Mouse (Mus musculus) heart, adult 9 months (tissue): Measurements from ENCODE around the gene Unc93a2.
"Not testable (repeated sequence)": the region's sequence is repeated elsewhere in the genome, so short reads cannot be mapped to it uniquely, and the experiment has no call there.

Source experiments
- DNase-seq, 2 experiments: peaks; one replicate each; pipeline ENCODE4 v3.0.0; 2022; ENCODE audit warnings: low spot score in 2 of 2

Gene Unc93a2

DNA sequence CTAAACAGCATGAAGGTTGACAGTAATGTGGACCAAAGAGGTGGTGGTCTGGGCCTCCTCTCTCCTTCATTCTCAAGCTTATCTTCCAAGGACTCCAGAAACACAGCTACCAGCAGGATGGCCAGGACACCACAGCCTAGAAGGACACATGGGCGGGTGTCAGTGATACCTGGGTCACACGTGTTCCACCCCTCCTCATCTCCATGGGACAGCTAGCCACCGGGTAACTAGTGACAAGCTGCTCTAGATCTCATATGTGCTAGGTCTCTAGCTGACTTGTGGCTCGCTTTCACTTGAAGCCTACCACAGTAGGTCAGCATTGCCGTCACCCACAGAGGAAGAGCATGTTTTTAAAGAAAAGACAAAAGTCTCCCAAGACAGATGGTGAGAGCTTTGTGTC is 13.4 kb downstream of the Unc93a2 start, which contains the start of gene Gm49630:
TSS of gene Gm49630 (minus strand) at position 101 of the 400 bp plus-strand sequence.
- not testable (repeated sequence) for DNase-seq

GRCm38 (mm10) chr17:7369401-7369800 is 15.9 kb downstream of the Unc93a2 start:
- DNase-seq = not testable (repeated sequence)

DNA sequence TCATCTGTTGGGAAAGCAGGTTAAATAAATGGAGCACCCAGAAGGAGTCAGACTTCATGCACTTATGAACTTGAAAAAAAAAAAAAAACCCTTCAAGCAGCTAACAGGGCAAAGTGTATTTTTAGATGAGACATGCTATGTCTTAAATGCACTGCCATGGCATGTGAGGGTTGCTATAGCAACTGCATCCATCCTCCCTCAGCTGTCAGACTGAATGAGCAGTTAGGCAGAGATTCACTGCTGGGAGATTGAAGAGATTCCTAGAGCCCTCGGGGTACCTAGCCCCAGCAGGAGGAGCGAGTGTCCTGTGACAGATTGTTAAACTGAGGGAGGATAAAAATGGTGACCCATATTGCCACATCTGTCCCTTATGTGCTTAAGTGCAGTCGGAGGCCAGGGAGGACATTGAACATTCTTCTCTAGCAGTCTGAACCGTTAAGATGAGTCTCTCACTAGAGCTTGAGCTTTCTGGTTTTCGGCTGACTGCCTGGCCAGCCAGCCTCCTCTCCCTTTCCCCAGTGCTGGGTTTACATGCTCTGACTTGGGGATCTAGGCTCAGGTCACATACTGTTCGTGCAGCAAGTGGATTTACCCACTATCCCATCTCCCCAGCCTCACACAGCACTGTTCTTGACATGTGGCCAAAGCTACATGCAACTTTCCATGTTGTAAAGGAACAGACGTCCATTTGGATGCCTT is 18.4 kb downstream of the Unc93a2 start:
- not testable (repeated sequence) for DNase-seq

GRCm38 (mm10) chr17:7366265-7366664 is 19.0 kb downstream of the Unc93a2 start:
- DNase-seq = not testable (repeated sequence)

- DNase-seq = not testable (repeated sequence)
Measured at GRCm38 (mm10) chr17:7365615-7366014, 19.6 kb downstream of the Unc93a2 start.

DNA sequence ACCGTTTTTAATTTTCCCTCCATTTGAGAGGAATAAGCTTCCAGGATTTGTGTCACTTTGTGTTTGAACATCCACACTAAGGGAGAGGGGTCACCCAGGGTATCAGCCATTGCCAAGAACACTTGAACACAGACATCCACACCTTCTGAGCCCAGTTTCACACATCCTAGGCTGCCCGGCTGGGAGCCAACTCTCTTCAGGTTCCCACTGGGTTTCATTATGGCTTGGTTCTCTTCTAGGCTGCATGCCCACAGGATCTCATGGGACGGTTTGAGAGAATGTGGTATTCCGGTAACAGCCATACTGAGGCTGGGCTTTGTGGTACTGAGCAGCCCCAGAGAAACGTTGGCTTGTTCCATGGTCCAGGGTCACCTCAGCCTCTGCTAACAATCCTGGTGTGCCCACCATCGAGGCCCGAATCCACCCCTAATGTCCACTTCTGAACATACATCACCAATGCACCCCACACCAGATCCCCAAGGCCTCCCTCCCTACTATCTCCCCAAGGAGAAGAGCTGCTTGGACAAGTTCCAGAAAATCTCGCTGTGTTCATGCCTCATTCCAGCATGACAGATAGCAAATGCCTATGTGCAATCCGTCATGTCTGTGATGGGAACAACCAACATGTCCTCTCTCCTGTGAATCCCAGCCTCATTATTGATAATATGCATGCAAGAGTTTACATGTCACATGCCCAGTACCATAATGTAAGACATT is 24.4 kb downstream of the Unc93a2 start:
- peak; percentile 25 to 35 for DNase-seq

DNA sequence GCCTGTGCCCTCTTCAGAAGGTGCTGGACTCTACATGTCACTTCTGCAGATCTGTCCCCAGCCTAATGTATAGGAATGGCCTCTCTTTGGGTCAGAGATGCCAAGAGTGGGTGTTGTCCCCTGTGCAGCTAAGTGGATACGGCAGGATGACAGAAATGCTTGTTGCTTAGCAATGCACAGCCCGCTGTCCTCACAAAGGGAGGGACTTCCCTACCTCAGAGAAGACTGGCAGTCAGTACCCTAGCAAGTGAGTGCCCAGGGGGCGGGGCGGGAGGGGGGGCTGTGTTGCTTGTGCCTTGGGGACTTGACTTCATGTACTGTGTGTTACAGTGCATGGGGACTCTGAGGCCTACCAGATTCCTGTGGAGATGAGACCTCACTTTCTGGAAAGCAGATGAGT is 25.5 kb downstream of the Unc93a2 start:
- DNase-seq = not testable (repeated sequence)

- DNase-seq = not testable (repeated sequence)
Measured at GRCm38 (mm10) chr17:7352596-7352995, 32.7 kb downstream of the Unc93a2 start, which contains the start of gene Ttll2. TSS of gene Ttll2 (minus strand) at chr17:7352696.

DNA sequence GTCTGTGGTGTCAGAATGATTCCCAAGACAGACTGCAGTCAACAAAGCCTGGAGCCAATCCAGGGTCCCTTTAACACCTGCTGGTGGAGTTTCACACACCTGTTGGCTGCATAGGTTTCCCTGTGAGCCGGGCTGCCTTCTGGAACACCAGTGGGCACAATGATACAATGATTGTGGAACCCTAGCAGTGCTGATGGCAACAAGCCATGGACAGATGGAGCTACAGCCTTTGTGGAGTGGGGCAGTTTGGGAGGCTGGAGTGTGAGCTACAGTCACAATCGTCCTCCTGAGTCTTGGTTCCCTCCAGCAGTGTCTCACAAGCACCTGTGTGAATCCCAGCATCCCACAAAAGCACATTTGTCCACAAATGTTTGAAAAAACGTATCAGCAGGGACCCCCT is 36.5 kb downstream of the Unc93a2 start:
- not testable (repeated sequence) for DNase-seq

DNA sequence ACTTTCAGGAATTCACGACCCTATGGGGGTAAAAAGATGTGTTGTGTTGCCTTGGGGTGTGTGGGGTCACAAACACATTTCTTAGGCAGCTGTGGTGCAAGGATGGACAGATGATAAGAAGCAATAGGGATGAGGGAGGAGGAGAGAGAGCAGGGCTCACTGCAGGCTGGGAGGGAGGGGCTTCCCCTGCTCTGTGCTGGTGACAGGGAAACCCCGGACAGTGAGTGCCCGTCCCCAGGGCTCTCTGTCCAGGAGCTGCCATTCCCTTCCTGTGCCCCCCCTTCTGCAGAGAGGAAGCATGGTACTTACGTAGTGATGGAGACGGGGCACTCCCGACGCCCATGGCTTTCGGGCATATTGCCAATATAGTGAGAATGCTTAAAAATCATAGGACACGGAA is 47.9 kb downstream of the Unc93a2 start:
- not testable (repeated sequence) for DNase-seq

GRCm38 (mm10) chr17:7332745-7333144 is 52.5 kb downstream of the Unc93a2 start:
- DNase-seq = not testable (repeated sequence)

DNA sequence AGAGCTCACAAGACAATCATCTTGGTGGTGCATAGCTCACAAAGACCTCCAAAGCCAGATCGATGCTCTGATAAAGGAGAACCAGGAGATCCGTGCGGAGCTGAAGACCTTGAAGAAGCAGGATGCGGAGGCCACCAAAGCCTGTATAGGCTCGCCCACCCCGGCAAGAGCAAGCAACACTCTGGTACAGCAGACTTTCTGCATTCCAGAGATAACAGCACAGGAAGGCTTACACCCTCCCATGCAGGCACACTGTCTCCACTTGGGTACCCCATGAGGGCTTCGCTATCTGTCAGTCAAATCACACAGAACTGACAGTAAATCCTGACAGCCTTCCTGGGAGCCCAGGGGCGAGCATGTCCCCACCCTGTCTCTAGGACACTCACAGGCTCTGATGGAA is 58.8 kb downstream of the Unc93a2 start:
- DNase-seq = not testable (repeated sequence)

- not testable (repeated sequence) for DNase-seq
Measured at GRCm38 (mm10) chr17:7324346-7324745, 60.9 kb downstream of the Unc93a2 start, which contains the start of gene Tcp10a. TSS of gene Tcp10a (plus strand) at chr17:7324646.

DNA sequence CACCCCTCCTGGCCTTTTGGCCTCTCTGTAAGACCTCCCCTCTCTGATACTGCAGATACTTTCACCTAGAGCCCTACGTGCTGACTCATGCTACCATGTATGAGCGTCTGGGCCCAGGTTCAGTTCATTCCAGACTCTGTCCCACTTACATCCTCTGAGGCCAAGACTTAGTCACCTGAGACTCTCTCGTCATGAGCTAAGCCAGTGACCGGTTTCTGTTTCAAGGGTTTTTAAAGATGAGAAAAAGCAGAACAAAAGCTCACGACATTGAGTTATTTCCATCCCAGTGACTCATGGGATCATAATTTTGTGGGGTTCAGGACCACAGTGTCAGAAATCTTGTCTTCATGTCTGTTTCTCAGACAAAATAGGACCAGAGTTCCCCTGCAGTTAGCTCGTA is 65.5 kb downstream of the Unc93a2 start:
- DNase-seq = not testable (repeated sequence)

DNA sequence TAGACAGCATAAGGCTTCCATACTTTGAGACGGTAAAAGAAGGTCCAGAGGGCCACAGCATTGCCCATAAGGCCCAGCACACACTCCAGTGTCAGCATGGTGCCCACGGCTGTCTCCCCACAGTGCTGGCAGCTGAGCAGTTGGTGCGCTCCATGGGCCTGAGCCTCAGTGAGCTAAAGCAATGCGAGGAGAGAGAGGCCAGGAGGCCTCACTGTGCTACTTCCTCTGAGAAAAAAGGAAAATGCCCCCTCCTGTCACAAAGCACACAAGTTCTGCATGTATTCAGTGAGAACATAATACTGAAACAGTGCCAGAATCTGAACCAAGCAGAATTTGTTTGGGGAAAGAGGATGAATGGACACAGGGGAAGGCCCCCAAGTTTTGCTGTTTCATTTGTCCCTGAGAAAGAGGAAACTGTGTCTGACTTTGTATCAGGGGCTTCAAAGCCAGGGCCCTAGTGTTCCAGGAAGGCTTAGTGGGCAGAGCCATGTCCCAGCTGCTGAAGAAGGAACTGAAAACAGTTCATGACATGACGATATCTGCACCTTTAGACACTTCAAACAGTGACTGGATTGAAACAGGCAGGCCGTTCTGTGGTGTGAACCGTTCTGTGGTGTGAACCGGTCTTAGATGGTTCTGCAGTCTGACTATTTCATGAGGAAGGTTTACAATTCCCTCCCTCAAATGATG is 69.4 kb downstream of the Unc93a2 start:
- DNase-seq = peak; percentile 11 to 42
